Mouse (Mus musculus) granulocyte monocyte progenitor cell, adult 5-6 weeks (primary cell): ENCODE results near the gene Nav3. TPM values are rescaled to one million over a fixed set of nuclear protein-coding genes. Genes with fewer than 3 reads are reported as not detected.

Experiments
- ATAC-seq: replicated peaks from 2 replicates; pipeline ENCODE4 v1.8.0; 2016; ENCODE audit warnings: mild to moderate bottlenecking, moderate TSS enrichment, inconsistent platforms; ENCODE audit not compliant: poor library complexity, severe bottlenecking
- total RNA-seq, 2 experiments: library from RNA; stranded (forward) in 1 of 2; stranded (reverse) in 1 of 2; fragments of 200-712, 200-1000 nt in 1 of 2; fragments of >200 nt in 1 of 2; fragmentation: Nextera tagmentation in 1 of 2; gene quantifications; 2 replicates each; pipeline ENCODE4 v1.2.3; 2014 to 2017

Gene Nav3
- total RNA-seq, 2 experiments from 2014 or later: not detected

DNA sequence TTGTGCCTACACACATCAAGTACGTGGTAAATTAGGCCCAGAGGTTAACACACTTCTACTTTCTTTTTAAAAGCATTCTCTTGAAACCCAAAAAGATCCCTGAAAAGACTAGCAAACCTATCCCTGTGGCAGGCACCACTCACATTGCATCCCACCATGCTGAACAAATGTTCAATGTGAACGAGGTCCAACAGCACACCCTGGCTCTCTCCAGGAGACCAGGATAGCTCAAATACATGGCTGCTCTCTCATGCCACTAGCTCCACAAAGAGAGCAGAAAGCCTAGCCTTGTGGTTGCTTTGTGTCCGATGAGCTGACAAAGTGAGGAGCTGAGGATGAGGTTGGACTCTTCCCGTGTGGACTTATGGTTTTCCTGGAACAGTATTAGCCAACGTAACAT is 249.6 kb downstream of the Nav3 start:
- no peak for ATAC-seq

DNA sequence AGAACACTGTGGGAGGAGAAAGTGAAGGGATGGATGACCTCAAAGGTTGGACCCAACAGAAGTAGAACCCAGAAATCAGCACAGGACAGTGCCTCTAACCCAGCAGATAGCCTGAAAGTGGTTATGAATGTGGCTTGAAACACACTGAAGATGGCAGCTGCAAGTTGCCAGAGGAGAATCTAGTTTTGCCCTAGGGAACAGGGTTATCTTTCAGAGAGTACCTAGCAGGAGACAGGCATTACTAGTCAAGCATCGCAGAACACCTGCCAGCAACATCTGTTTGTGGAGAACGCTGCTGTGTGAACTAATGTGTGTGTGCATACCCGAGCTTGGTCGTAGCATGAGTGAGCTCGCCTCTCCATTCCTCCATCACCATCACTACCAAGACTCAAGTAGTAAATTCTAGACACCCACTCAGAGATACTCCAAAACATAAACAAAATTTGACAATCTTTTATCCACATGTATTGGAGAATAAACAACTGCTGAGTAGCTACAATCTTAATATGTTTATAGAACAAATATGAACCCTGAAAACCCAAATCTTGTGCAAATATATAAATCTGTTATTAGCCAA is 251.8 kb downstream of the Nav3 start:
- ATAC-seq: no peak

DNA sequence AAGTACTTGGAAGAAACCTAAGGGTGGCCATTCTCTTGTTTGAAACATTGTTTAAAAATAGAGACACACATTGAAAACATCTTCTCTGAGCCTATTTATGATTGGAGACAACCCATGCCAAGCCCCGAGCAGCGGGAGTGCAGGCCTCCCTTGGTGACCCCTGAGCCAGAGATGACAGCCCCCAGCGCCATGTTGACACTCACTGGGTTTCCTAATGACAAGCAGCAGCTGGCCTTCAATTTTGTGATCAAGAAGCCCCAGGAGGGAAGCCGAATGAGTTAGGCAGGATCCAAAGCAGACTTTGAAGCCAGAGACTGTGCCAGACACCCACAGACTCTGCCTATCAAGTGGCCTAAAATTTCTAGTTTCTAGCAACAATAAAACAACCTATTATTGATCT is 263.1 kb downstream of the Nav3 start:
- ATAC-seq: no peak

DNA sequence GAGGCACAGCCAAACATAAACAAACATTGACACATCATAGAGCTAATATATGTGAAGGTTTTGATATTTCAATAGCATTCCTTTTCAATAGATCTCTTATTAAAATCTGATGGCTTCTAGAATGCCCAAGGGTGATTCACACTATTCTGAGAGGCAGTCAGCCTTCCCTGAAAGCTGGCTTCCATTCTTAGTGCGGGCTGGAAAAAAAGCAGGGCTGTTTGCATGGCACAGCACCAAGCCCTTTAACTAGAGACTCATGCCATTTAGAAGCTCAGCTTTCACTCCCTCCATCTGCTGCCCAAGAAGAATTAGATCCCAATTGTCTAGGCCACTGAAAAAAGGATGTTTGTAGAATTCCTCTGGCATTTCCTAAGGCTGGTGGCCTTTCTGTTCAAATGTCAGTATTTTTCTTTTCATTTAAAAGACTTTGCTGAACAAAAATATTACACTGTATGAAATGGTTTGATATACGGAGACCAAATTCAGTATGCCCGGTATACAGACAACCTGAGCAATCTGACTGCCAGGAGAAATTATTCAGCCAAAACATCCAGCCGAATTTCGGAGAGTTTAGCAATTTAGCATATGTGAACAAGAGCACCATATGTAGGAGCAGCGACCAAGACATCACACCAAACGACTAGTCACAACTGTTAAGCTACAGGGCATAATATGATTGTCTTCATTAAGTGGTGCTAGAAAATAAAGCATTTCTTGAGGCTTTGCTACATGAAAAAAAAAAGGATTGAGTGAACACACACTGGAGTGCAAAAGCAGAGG is 263.8 kb downstream of the Nav3 start:
- ATAC-seq: no peak

DNA sequence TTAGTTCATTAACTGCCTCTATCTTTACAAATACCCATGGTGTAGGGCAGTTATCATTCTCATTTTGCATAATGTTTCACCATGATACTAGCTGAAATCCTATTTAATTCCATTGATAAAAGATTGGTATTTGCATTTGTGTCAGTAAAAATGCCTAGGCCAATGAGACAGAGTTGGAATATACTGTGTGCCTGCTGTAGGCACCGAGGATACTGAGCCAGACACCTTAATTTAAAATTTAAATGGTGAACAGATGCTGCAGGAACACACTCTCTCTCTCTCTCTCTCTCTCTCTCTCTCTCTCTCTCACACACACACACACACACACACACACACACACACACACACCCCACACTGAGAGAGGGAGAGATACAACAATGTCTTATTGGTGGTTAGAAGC is 269.8 kb downstream of the Nav3 start:
- no peak for ATAC-seq

DNA sequence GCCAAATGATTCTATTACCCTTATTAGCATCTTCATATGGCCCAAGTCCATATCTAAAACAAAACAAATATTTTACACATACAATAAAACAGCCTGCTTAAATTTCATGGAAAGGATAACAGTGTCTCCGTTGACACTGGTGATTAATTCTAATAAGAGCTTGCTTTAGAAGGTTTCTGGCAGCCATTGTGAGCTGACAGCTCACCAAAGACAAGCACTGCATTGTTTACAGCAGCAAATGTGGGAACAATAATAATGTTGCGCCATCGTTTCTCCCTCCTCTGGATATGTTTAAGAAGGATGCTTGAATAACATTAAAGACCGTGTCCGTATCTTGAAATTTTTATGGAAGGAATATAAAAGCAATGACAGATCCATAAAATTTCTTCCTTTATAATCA is 280.1 kb downstream of the Nav3 start:
- no peak for ATAC-seq

DNA sequence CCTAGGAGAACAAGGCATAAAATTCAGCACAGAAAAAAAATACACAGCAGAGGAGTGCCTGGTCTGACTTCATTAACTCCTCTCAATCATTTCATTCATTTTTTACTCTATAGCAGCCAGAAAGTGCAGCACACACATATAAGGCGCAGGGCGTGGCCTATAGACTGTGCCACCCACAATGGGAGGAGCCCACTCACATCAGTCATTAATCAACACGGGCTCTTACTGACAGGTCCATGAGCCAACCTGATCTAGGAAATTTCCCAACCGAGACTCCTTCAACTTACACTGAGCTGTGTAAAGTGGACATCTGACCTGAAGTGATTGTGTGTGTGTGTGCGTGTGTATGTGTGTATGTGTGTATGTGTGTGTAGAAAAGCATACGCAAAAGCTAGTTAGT is 286.6 kb downstream of the Nav3 start:
- no peak for ATAC-seq

DNA sequence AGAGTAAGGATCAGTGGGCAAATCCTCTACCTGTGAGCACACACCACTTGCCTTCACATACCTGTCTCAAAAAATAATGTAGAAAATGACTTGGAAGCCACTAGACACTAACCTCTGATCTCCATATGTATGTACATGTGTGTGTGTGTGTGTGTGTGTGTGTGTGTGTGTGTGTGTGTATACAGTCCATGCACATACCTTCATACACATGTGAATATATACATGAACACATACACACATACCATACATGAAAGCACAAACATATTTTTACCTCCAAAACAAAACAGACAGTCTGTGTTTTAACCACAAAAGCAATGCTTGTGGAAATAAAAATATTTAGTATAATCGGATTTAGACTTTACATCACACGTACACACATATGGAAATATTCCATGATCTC is 287.1 kb downstream of the Nav3 start:
- no peak for ATAC-seq

DNA sequence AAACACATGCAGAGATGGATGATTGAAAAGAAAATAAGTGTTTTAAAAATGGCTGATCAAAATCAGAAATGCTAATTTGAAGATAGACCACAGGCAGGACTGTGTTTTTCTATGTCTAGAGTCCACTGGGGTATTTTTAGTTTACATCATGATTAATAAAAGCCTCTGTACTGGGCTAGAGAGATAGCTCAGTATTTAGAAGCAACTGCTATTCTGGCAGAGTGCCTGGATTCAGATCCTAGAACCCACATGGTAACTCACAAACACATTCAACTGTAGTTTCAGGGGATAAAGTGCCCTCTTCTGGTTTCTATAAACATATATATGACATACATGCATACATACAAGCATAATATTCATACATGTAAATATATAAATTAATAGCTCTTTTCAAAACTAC is 293.4 kb downstream of the Nav3 start:
- ATAC-seq: no peak

DNA sequence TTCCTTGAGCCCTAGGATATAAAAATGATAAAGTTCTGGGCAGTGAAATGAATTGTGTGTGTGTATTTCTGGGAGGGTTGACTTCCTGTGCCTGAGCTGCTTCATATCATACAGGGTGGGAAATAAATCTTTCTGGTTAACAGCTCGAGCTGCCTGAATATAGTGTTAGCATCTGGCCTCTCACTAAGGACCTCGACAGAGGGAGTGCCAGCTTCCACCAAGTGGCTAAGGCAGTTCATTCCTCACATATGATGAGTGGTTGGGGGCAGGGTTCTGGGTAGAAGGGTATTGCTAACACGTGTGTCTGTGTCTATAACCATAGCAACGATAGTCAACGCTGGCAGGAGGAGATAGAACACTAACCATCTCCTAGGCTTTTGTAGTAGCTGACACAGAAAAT is 295.1 kb downstream of the Nav3 start:
- no peak for ATAC-seq

DNA sequence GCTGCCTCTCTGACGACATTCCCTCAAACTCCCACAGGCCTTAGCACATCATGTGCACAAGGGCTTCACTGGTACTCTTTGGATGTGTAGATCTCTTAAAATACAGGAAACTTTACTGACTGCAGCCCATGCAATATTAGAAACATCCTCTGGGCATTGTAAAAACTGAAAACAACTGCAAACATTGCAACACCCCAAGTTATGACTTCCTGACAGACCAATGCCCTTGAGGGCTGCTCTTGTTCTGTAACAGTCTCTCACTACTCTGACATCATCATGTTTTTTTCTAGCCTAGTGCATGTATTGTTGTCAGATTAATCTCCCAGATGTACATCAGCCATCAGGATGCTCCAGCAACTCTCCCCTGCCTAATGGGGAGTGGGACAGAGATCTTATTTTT is 296.5 kb downstream of the Nav3 start:
- no peak for ATAC-seq

DNA sequence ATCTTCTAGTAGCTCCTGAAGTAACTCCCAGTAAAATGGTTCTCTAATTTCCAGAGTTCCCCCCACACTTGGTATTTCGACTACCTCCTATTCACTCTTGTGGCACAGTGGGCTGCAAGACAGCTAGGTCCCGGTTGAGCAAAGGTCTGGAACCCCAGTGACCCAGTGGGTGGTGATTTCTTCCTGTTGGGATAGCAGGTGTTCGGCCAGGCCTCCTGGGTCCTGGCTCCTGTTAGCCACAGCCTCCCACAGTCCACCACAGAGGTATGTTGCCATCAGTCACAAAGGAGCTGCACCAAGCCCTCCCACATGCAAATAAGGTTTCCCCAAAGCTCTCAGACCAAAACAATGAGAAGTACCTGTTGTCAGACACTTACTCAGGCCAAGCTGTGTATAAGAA is 297.9 kb downstream of the Nav3 start:
- ATAC-seq: no peak

DNA sequence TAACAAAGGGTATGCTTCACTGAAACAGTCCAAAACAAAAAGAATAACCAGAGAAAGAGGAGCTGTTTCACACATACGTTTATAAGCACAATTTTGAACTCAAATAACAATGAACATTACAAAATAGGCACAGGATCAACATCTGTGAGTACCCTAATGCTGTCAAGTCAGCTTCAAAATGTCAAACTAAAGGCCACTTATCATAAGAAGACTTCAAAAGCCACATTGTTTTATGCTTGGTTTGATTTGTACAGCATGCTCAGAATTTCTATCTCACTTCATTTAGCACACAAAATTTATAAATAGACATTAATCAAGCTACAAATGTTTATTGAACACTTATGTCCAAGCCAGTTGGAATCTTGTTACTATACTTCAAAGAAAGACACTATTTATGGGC is 299.6 kb downstream of the Nav3 start:
- no peak for ATAC-seq

DNA sequence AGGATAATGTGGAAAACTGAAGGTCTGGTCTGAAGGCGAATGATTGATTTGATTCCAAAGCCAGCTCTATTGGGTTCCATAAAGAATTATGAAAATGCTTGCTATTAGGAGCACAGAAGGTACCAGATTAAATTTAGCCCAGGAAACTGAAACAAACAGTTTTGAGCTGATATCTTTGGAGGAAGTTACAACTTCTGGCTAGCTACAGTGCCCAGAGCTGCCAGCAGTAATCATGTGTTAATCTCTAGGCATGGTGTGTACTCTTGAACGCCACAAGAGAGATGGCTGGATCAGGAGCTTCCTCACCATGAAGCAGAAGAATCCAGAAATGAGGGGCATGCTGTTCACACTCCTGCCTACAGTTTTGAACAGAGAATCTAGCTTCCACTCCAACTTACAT is 300.5 kb downstream of the Nav3 start:
- no peak for ATAC-seq

DNA sequence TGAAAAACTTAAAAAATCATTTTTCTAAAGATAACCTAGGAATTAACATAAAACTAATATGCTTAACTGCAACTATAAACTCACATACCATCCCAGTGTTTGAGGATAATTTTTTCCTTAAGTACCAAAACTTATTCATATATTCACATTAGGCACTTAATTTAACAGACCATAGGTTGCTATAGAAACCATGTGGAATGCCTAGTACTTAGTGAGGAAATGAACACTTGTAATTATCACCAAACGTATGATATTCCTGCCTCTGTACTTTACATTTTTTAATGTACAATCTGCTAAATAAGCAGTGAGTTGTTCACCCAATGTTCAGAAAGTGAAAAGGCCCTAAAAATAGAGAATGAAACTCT is 301.1 kb downstream of the Nav3 start:
- no peak for ATAC-seq

DNA sequence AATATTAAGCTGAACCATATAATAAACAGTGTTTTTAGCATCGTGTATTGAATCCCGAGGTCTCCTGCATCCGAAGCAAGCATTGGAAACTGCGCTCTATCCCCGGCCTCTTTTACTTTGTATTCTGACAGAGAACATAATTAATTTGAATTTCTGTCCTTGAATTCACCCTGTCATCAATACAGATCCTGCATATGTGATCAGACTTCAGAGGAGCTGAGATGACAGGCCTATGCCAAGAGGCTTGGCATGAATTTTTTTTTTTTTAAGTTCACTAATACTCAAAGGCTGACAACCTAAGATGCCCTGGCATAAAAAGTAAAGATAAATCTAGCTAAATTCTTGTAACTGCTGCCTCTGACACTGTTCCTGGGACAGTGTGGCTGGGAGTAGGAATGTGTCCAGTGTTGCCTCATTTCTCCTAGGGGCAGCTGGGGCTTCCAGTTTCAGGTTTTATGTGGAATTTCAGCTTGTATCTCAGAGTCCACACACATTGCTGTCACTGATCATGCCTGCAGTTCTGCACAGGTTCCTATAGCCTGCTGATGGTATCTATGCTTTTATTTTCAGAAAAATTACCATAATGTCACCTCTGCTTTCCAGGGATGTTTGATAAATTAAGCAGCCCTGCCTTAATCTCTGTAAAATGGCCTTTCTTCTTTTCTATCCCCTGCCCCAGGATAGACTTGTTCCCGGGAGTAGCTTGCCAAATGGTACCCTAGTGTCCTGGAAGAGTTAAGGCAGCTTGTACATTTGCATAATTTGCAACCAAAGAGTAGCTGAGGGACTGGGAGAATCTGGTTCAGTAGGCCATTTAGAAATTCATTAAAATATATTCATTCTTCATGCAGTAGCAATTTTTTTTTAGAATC is 301.8 kb downstream of the Nav3 start:
- ATAC-seq: no peak

DNA sequence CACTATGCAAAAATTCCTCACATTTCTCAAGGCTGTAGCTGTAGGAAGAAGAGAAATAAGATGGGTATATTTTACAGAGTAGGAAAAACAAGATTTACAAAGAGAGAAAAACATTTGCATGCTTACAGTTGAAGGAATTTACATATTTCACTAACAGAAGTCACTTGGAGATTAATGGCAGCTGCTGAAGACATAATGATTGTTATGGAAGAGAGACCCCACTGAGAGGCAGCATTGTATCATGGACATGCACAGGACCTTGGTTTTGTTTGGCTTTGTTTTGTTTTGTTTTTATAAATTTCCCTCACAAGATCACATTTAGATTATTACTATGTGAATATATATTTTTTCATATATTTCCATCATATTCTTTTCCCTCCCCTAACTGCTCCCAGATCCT is 335.4 kb downstream of the Nav3 start:
- ATAC-seq: no peak

DNA sequence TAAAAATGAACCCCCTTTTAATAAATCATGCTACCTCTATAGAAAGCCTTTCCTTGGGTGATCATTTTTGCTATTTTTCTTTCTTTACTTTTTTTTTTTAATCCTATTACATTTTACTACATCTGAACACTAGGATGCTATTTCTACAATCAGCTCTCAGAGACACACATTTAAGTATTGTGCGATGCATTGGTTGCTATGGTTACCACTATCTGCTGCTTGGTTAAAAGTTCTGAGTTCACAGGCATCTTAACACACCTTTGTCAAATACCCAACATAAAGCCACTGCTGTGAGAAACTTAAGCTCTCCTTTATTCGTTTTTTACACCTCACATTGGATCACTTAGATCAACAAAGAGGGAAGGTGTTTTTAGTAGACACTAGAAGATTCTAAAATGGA is 338.7 kb downstream of the Nav3 start:
- ATAC-seq: no peak

DNA sequence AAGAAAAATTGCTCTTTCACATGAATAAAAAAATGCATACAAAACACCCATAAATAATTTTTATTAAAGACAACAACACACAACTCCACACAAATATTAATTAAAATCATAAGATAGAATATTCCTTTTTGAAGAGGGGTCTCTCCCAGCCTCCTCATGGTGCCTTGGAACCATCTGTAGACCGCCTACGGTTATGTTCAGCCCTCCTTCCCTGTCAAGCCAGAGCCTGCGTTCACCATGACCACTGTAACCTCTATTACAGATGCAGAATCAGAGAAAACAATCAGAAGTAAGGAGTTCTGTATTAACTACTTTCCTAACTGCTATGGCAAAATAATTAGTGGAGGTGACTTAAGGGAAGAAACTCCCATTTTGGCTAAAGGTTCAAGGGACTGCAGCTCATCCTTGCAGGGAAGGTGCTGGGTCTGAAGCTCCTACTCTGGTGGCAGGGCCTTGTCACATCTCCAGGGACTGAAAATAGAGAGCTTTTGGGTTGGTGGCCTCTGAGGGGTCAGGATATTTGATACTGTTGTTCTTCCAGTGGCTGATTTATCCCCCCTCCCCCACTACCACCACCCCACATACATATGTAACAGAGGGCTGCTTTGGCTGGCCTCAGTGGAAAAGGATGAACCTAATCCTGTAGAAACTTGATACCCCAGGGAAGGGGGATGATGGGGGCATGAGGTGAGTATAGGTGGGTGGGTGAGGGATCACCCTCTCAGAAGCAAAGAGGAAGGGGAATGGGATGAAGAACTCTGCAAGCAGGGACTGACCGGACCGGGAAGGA is 343.1 kb downstream of the Nav3 start:
- no peak for ATAC-seq

DNA sequence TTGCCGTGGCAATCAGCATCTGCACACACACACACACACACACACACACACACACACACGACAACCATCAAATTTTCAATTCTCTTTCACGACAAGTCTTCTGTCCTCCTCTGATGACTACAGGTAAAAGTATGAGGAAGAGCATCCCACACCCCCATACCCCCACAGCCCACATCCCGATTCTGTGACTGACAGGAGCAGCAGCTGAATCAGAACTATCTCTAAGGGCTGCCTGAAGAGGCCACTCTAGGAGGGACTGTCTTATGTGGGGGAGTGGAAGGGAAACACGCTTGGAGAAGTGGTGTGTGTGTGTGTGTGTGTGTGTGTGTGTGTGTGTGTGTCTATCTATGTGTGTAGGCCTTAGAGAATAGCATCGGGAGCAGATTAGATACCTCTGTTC is 352.7 kb downstream of the Nav3 start:
- ATAC-seq: no peak

DNA sequence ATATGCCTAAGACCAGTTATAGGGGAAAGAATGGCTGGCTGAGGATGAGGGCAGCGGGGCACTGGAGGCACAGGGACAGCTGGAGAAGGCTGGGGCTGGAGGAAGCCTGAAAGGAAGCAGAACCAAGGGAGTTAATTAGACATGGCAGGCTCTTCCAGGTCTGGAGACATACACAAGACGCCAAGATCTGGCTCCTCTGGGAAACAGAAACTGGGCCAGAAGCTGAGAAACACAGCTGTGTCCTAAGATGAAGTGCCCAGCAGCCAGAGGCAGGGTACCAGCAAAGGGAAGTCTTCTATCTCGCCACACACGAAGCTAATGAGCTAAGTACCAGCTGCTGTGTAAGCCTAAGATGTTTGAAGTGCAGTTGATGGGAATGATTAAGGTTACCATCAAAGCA is 353.8 kb downstream of the Nav3 start:
- ATAC-seq: no peak
